Mouse (Mus musculus): ENCODE measurements around the gene Taf8.

DNA sequence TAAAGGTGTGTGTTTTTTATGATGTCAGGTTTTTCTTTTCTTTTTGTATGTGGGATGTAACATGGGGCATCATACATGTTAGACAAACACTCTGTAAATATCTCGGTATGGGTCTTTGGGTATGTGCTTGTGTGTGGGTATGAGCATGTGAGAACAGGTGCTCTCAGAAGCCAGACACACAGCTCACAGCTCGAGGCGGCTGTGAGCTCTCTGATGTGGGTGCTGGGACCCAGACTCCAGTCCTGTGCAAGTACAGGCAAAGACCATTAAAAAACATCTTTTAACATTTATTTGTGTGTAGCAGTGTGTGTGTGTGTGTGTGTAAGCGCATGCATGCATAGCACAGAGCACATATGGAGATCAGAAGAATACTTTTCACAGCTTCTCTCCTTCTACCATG, 37.0 kb upstream of the Taf8 start:
- no peak for TF ChIP-seq GATA1 (IDR thresholded peaks at IDR 0.05; ENCODE audit: low read depth, low read length)
- TF ChIP-seq MYB (IDR thresholded peaks at IDR 0.05; ENCODE audit: low read depth, low read length), result no peak
- no peak for TF ChIP-seq TAL1 (IDR thresholded peaks at IDR 0.05; ENCODE audit: low read length)
- no peak for TF ChIP-seq USF1 (IDR thresholded peaks at IDR 0.05; ENCODE audit: low read depth, low read length)
- no peak for TF ChIP-seq CHD2 (IDR thresholded peaks at IDR 0.05; ENCODE audit: low read length)
- no peak for TF ChIP-seq POLR2A (IDR thresholded peaks at IDR 0.05; ENCODE audit: control insufficient read depth in 1 of 2, insufficient read depth in 1 of 2, low read depth in 1 of 2, low read length in 2 of 2, poor library complexity in 1 of 2)
- no peak for TF ChIP-seq CTCF (IDR thresholded peaks at IDR 0.05 in 2 of 3, conservative IDR thresholded peaks at IDR 0.05 in 1 of 3; ENCODE audit: control insufficient read depth in 1 of 3, insufficient read depth in 1 of 3, low read depth in 2 of 3, low read length in 3 of 3, poor library complexity in 1 of 3, severe bottlenecking in 1 of 3)
- no peak for TF ChIP-seq MAZ (IDR thresholded peaks at IDR 0.05; ENCODE audit: low read depth, low read length)
- no peak for TF ChIP-seq MEF2A (IDR thresholded peaks at IDR 0.05; ENCODE audit: extremely low read depth, insufficient replicate concordance, low read depth, low read length, poor library complexity, severe bottlenecking)
